Mouse (Mus musculus) left cerebral cortex, adult 9 months (tissue): ENCODE measurements around the gene 4930447C04Rik.
A peak's percentile ranks its signal among the peaks of the same experiment; 100 is the strongest.

Experiments used
- DNase-seq, 2 experiments: peaks; one replicate each; pipeline ENCODE4 v3.0.0; 2022; ENCODE audit warnings: low spot score in 2 of 2

The 4930447C04Rik gene

DNA sequence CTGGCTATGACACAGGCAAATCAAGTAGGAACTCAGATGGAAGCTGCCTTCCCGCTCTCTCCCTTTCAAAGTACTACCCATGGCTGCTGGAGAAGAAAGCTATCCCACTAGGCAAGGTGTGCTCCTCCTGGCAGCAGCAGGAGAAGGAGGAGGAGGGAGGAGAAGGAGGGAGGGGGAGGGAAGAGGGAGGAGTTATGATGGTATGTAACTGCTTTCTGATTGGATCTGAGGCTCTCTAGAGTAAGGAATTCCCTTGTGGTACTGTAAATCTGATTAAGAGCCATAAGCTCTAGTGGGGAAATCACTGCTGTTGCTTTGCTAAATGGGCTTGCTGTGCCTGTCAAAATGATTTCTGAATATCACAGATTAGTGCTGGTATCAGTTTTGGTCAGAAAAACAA lies 99.1 kb downstream of the 4930447C04Rik start:
- DNase-seq, result no peak

DNA sequence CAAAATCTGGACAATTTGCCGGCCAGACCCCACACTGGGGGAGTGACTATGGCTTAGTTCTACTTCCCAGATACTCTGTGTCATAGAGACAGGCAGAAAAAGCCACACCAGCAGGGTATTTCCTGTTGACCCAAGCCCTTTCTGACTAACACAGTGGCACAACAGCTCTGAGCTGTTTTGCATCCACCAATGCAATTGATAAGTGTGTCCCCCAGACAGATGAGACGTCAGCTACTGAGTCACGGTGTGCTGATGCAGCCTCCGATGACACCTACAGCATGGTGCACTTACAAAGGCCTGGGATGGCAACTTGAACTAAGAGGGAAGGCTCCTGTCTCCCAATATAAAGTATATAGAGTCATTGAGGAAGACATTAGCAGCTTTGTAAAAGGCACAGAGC lies 103.3 kb downstream of the 4930447C04Rik start:
- DNase-seq, result no peak

DNA sequence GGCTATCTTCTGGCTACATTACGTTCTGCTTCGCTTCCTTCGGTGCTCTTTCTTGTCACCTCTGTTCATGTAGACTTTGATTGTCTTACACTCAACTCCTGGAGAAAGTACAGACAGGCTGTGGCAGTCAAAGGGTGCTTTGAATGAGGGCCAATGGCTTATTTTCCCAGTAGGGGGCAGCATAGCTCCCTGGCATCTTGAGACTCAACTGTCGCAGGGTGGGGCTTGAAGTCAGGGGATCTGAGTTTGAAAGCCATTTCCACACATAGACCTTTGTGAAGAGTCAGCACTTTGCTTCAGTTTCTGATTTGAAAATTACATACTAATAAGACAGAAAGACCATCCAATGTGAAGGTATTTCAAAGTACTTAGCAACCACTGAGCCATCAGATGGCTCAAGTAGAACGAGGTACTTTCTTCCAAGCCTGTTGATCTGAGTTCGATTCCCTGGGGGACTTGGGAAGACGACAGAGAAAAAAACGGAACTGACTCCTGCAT lies 105.0 kb downstream of the 4930447C04Rik start:
- DNase-seq, result no peak

DNA sequence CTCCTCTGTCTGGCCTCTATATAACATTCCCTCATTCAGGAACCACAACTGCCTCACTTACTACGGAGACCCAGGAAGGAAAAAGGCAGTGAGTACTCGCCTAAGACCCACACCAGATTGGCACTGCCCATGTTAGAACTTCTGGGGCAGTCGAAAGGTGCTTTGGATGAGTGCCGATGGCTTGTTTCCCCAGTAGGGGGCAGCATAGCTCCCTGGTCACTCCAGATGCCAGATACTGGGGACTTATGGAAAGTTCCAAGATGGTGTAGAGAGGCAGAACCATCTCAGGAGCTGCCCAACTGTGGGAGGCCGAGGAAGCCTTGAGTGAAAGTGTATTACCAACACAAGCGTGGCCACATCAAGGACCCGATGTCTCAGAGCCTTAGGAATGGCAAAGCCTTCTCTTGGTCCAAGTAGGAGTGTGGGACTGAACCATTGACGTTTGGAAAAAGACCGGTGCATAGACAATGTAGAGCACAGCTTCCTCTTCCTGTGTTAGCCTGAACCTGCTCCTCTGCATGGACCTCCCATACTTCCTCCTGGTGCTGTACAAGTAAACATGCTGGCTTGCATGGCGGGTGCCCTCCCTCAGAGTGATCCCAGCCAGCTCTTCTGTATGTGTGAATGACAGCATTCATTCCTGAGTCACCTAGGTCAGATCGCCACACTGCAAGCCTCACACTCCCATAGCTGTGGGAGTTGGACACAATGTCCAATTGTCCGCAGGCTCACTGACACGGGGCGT lies 105.6 kb downstream of the 4930447C04Rik start:
- DNase-seq, result no peak

DNA sequence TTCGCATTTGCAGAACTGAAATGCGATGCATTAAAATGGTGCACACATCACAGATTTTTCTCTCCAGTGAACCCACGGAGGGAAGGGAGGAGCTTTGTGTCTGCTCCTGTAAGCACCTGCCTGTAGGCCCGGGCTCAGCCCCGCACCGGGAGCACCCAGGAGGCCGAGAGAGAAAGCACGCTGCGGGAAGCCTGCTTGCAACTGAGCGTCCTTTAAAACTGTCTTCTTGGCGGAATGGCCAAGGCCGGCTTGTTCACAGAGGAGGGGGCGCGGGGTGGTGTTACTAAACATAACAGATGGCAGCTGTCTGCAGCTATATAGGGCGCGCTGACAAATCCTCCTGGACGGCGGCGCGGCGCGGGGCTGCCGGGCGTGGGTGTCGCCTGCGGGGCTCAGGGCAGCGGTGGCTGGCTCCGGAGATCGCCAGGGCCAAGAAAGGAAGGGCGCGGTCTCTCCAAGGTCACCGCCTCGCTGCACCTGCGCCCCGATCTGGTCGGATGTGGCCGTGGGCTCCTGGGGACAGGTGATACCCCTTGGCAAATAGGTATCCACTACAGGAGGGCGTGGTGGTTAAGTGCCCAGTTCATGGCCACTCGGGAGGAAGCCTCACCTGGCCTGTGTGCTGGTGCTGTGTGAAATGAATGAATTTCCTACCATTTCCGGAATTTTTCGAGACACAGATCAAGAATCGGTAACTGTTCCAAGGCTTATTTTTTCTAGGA lies 108.7 kb downstream of the 4930447C04Rik start:
- peak; percentile 48 to 82 for DNase-seq
